Mouse (Mus musculus) heart, postnatal 0 days (tissue): ENCODE data around the gene Rfx1.

Experiments used
- CTCF ChIP-seq: IDR thresholded peaks from 2 replicates; pipeline ENCODE4 v1.5.1; 2016; ENCODE audit warnings: antibody characterized with exemption, control low read depth, low read depth
- EP300 ChIP-seq: IDR thresholded peaks from 2 replicates; pipeline ENCODE4 v1.6.1; 2016; ENCODE audit warnings: antibody characterized with exemption, low read depth

- no peak for TF ChIP-seq CTCF
- no peak for TF ChIP-seq EP300
Measured at GRCm38 (mm10) chr8:84042948-84043342, 23.7 kb upstream of the Rfx1 start.
